Mouse (Mus musculus): ENCODE data around the gene Qrfp.

DNA sequence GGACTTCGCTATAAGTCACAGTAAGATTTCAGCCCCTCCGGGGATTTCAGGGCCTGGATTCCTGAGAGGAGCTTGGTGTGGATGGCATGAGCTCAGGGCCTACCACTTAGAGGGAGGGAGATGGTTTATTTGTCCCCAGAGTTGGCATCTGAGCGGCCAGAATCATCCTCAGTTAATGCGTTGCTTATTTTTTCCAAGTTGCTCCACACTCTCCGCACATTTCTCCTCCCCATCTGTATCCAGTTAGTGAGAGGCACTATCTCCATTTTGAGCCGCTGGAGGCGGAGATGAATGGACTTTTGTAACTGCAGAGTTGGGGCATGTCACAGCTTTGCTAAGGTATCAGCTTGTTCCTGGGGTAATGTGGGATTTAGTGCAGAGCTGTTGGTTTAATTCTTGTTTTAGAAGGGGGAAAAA is 49.3 kb downstream of the Qrfp start:
- TF ChIP-seq CTCF (IDR thresholded peaks at IDR 0.05; ENCODE audit: borderline replicate concordance, insufficient read depth, low read depth, low read length) (no peak), POLR2A (IDR thresholded peaks at IDR 0.05; ENCODE audit: borderline replicate concordance, insufficient read depth, low read length) (no peak)

All from cerebellum, adult 2 months (tissue).